Mouse (Mus musculus) limb, embryonic 10.5 days (tissue): Measurements from ENCODE around the gene Ubn1. TPM values are rescaled to one million over a fixed set of nuclear protein-coding genes. Genes with fewer than 3 reads are reported as not detected.

Source experiments
- DNase-seq: peaks from one replicate; pipeline ENCODE4 v3.0.0-alpha.2; 2017; ENCODE audit warnings: low spot score
- H3K27ac ChIP-seq: fragments of 300-500 bp; sonication (generic); 2 replicates; pipeline ENCODE4 v1.5.1; 2016; ENCODE audit warnings: mild to moderate bottlenecking
- H3K27me3 ChIP-seq: fragments of 300-500 bp; sonication (generic); 2 replicates; pipeline ENCODE4 v1.6.1; 2016; ENCODE audit warnings: low read depth, mild to moderate bottlenecking; ENCODE audit not compliant: poor library complexity, severe bottlenecking
- H3K36me3 ChIP-seq: fragments of 300-500 bp; sonication (generic); 2 replicates; pipeline ENCODE4 v1.6.1; 2016; ENCODE audit warnings: mild to moderate bottlenecking, moderate library complexity
- H3K4me1 ChIP-seq: fragments of 300-500 bp; sonication (generic); 2 replicates; pipeline ENCODE4 v1.6.1; 2016
- H3K4me3 ChIP-seq: fragments of 300-500 bp; sonication (generic); 2 replicates; pipeline ENCODE4 v1.5.1; 2016; ENCODE audit warnings: mild to moderate bottlenecking, moderate library complexity
- H3K9me3 ChIP-seq: fragments of 300-500 bp; sonication (generic); replicated peaks from 2 replicates; pipeline ENCODE4 v1.6.1; 2016; ENCODE audit warnings: mild to moderate bottlenecking
- WGBS: fragments of 180-500 bp; shearing (Covaris S2); methylation state at CpG from one replicate; pipeline ENCODE4 v1.1.7; 2016; 5-methylcytosine and 5-hydroxymethylcytosine counted together
- polyA plus RNA-seq: library from polyadenylated mRNA; unstranded; fragments of >200 nt; fragmentation: Nextera tagmentation; extraction: Ambion mirVana; gene quantifications from 2 replicates; pipeline ENCODE4 v1.2.1, GENCODE M21; 2016

The Ubn1 gene
- polyA plus RNA-seq, 1 experiment from 2014 or later = 22.7 TPM

DNA sequence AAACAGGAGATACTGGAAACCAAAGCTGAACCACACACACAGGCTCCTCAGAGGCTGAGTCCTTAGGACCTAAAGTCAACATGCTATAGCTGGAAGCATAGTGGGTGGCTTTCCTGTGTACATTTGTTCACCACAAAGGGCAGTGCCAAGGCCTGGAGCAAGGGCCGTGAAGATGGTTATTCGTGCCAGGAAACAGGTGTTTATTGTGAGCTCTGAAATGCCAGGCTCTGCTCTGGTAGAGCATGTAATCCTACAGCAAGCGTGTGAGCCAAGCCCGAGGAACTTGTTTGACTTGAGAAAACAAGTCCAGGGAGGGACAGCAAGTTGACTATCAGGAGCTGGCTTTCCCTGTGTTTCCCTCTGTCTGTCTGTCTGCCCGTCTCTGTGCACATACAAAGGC, 43.4 kb downstream of the Ubn1 start:
- H3K9me3 ChIP-seq = no peaks in the 10 kb centered on the region
- H3K4me3 ChIP-seq = no peak overlapping the region
- H3K27ac ChIP-seq = no peak overlapping the region
- DNase-seq = no peak
- H3K4me1 ChIP-seq = no peaks in the 10 kb centered on the region
- no peaks in the 10 kb centered on the region for H3K27me3 ChIP-seq
- H3K36me3 ChIP-seq = peaks cover 1% of the 10 kb centered on the region; the same call in 1 of the 2 replicates
- 93% methylated on average over 5 of the region's 5 CpGs for WGBS

DNA sequence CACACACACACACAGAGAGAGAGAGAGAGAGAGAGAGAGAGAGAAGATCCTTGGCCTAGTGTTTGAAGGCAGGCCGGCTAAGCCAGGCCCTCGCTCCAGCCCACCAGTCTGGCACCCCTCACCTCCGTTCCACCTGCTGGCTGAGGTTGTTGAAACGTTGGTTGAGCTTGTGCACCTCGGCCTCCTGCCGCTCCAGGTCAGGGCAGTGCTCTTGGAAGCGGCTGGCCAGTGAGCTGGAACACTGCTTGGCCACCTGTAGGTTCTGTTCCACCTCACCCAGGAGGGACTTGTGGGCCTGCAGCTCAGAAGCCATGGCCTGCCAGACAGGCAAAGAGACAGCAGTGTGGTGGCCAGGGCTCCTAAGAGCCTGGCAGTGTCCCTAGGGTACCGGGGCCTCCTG, 46.6 kb downstream of the Ubn1 start:
- Histone ChIP-seq H3K36me3 (no peaks in the 10 kb centered on the region), H3K27me3 (no peaks in the 10 kb centered on the region), H3K27ac (no peak overlapping the region), H3K4me3 (no peak overlapping the region), H3K9me3 (no peaks in the 10 kb centered on the region), H3K4me1 (no peaks in the 10 kb centered on the region)
- DNase-seq = no peak
- 89% methylated on average over 8 of the region's 8 CpGs for WGBS

- H3K4me1 ChIP-seq = no peaks in the 10 kb centered on the region
- no peaks in the 10 kb centered on the region for H3K9me3 ChIP-seq
- WGBS = 87% methylated on average over 6 of the region's 6 CpGs
These were observed 51.1 kb downstream of the Ubn1 start for GRCm38 (mm10) chr16:5101000-5101399.

DNA sequence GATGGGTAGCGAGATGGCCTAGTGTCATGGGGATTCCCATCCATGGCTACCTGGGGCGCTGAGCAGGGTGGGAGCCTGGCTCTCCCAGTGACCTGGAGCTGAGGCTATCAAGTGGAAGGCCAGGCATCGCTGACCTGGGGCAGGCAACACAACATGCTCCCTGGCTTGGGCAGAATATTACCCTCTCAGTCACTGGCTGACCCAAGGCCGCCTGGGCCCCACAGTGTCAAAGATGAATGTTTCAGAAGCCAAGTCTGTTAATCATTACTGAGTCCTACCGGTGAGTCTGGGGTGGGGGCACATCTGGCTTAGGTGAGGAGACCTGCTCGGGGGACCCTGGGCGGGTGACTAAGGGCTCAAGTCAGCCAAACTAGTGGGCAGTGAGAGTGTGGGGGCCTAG, 60.0 kb downstream of the Ubn1 start:
- Histone ChIP-seq H3K9me3 (0 out of 2 replicates have a peak, but pooled peaks cover 2% of the 10 kb centered on the region), H3K4me1 (peaks cover 8% of the 10 kb centered on the region), H3K4me3 (no peak overlapping the region), H3K36me3 (no peaks in the 10 kb centered on the region), H3K27ac (no peak overlapping the region), H3K27me3 (no peaks in the 10 kb centered on the region)
- DNase-seq = no peak
- 57% methylated on average over 7 of the region's 7 CpGs for whole genome bisulfite sequencing

More at GRCm38 (mm10) chr16:5101000-5101399, 51.1 kb downstream of the Ubn1 start:
- H3K36me3 ChIP-seq = no peaks in the 10 kb centered on the region
- no peaks in the 10 kb centered on the region for H3K27me3 ChIP-seq
- no peak for DNase-seq
- H3K27ac ChIP-seq = no peak overlapping the region
- no peak overlapping the region for H3K4me3 ChIP-seq

- H3K36me3 ChIP-seq = no peaks in the 10 kb centered on the region
- 0 out of 2 replicates have a peak, but pooled peaks cover 2% of the 10 kb centered on the region for H3K9me3 ChIP-seq
- 84% methylated on average over 3 of the region's 3 CpGs for WGBS
- no peak overlapping the region for H3K27ac ChIP-seq
- H3K4me1 ChIP-seq = peaks cover 8% of the 10 kb centered on the region
- DNase-seq = no peak
- no peak overlapping the region for H3K4me3 ChIP-seq
- H3K27me3 ChIP-seq = no peaks in the 10 kb centered on the region
These were observed 61.2 kb downstream of the Ubn1 start for GRCm38 (mm10) chr16:5111021-5111420.

- H3K27ac ChIP-seq = no peak overlapping the region
- no peaks in the 10 kb centered on the region for H3K27me3 ChIP-seq
- WGBS = 76% methylated on average over 4 of the region's 4 CpGs
- H3K4me3 ChIP-seq = no peak overlapping the region
- 0 out of 2 replicates have a peak, but pooled peaks cover 2% of the 10 kb centered on the region for H3K9me3 ChIP-seq
- H3K36me3 ChIP-seq = no peaks in the 10 kb centered on the region
- no peak for DNase-seq
- peaks cover 8% of the 10 kb centered on the region for H3K4me1 ChIP-seq
These were observed 63.2 kb downstream of the Ubn1 start for GRCm38 (mm10) chr16:5113002-5113550.

DNA sequence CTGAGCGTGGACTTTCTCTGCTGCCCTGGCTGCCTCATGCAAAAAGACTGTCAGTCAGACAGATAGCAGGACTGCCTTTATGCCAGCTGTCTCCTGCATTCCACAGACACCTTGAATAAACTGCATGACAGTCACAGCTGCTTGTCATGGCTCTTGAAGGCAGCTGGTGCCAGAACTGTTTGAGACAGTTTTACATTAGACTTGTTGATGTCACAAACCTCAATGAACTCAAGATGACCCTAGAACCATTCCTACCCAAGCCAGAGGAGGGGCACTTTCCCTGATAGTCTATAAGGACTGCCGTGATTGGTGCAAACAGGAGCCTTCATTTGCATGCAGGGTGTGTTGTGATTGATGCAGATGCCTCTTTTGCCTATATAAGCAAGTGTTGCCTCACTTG, 63.7 kb downstream of the Ubn1 start:
- Histone ChIP-seq H3K27ac (no peak overlapping the region), H3K27me3 (no peaks in the 10 kb centered on the region), H3K4me1 (peaks cover 8% of the 10 kb centered on the region), H3K9me3 (no peaks in the 10 kb centered on the region), H3K36me3 (no peaks in the 10 kb centered on the region), H3K4me3 (no peak overlapping the region)
- WGBS = 74% methylated on average over 2 of the region's 2 CpGs
- no peak for DNase-seq

DNA sequence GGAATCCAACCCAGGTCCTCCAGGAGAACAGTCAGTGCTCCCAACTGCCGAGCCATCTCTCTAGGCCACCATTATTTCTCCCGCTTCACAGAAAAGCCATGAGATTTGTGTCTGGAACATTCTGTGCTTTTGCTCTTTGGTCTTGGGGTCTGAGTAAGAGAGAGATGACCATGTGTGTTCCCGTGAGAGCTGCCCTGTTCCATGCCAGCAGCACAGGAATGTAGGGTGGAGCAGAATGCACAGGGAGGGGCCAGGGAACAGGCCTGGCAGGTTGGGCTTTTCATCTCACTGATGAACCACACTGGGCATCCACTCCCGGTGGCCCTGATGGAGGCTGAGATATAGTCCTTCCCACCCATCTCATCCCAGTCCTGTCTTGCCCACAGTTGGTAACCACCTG, 69.5 kb downstream of the Ubn1 start:
- H3K27me3 ChIP-seq = peaks cover 32% of the 10 kb centered on the region
- WGBS = 81% methylated on average over 4 of the region's 4 CpGs
- H3K4me1 ChIP-seq = no peaks in the 10 kb centered on the region
- no peak overlapping the region for H3K27ac ChIP-seq
- DNase-seq = no peak
- H3K4me3 ChIP-seq = no peak overlapping the region
- no peaks in the 10 kb centered on the region for H3K9me3 ChIP-seq
- H3K36me3 ChIP-seq = no peaks in the 10 kb centered on the region

DNA sequence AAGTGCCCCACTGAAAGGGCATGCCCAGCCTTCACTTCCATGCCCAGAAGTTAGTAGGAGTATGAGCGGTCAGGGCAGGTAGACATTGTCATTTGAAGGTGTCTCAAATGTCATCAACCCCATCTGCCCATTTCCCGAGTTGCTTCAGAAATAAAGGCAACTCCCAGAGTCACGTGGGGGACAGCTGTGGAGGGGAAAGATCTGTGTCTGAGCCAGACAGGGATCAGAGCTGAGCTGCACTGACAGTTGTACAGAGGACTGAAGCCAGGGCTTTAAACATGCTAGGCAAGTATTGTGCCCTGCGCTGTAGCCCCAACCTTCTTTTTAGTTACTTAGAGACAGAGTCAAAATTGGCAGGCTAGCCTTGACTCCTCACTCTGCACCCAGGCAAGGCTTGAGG, 70.0 kb downstream of the Ubn1 start:
- 82% methylated on average over 4 of the region's 4 CpGs for WGBS

DNA sequence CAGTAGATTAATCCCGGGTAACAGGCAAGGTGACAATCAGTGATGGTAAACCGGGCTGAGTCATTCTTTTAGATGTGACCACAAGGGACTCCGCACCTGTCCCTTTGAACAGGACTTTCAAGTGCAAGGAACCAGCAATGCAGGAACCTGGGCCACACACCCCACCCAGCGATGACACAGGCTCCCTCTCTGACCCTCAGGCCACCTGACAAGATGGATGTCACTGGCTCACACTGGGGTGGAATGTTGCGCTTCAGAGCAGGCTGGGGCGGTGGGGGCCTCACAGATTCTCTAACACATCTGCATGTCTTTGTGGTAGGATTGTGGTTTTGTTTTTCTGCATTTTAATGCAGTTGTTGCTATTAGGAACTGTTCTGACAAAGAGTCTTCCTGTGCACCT, 73.6 kb downstream of the Ubn1 start:
- Histone ChIP-seq H3K27me3 (peaks cover 51% of the 10 kb centered on the region), H3K4me1 (no peaks in the 10 kb centered on the region), H3K27ac (no peak overlapping the region), H3K4me3 (no peak overlapping the region), H3K36me3 (no peaks in the 10 kb centered on the region), H3K9me3 (no peaks in the 10 kb centered on the region)
- DNase-seq = no peak
- WGBS = 54% methylated on average over 6 of the region's 6 CpGs

More for the DNA sequence above, 70.0 kb downstream of the Ubn1 start:
- peaks cover 32% of the 10 kb centered on the region for H3K27me3 ChIP-seq
- no peak for DNase-seq
- no peak overlapping the region for H3K27ac ChIP-seq
- no peaks in the 10 kb centered on the region for H3K36me3 ChIP-seq
- no peak overlapping the region for H3K4me3 ChIP-seq
- no peaks in the 10 kb centered on the region for H3K4me1 ChIP-seq
- H3K9me3 ChIP-seq = no peaks in the 10 kb centered on the region

DNA sequence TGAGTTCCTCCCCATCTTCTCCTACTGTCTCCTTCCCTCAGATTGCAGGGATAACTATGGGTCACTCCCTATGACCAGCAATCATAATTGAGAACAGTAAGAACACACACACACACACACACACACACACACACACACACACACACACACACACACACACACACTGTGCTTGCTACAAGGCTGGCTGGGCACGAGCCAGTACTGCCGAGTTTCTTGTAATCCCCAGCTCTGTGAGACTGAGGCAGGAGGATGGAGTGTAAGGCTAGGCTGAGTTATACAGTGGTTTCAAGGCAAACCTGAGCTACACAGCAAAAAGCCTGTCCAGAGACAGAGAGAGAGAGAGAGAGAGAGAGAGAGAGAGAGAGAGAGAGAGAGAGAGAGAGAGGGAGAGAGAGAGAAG, 80.3 kb downstream of the Ubn1 start:
- Histone ChIP-seq H3K9me3 (no peaks in the 10 kb centered on the region), H3K4me1 (peaks cover 14% of the 10 kb centered on the region), H3K4me3 (no peak overlapping the region), H3K36me3 (no peaks in the 10 kb centered on the region), H3K27ac (no peak overlapping the region), H3K27me3 (peaks cover 83% of the 10 kb centered on the region)
- WGBS = 45% methylated on average over 2 of the region's 2 CpGs
- no peak for DNase-seq

DNA sequence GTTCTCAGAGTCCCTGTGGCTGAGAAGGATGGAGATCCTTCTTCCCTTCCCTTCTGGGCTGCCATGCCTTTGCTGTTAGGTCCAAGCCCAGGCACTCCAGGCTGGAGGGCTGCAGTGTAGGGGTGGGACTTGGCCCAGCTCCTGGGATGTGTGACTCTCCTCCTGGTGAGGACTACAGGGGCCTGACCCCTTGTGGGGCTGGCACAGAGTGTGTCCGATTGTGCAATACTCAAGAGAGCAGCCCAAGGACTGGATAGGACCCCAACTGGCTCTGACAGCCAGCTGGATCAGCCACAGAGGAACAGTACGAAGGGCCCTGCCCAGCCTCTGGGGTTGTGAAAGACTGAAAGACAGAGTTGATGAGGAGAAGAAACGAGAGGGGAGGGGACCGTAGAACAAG, 80.9 kb downstream of the Ubn1 start:
- no peaks in the 10 kb centered on the region for H3K36me3 ChIP-seq
- peaks cover 89% of the 10 kb centered on the region for H3K27me3 ChIP-seq
- no peak overlapping the region for H3K4me3 ChIP-seq
- no peaks in the 10 kb centered on the region for H3K9me3 ChIP-seq
- WGBS = 20% methylated on average over 4 of the region's 4 CpGs
- H3K27ac ChIP-seq = no peak overlapping the region
- DNase-seq = no peak
- peaks cover 14% of the 10 kb centered on the region for H3K4me1 ChIP-seq

GRCm38 (mm10) chr16:5131251-5131922, 81.5 kb downstream of the Ubn1 start:
- 3% methylated on average over 25 of the region's 25 CpGs for WGBS
- no peak for DNase-seq
- no peaks in the 10 kb centered on the region for H3K9me3 ChIP-seq
- peaks cover 86% of the 10 kb centered on the region for H3K27me3 ChIP-seq
- H3K36me3 ChIP-seq = no peaks in the 10 kb centered on the region
- H3K27ac ChIP-seq = no peak overlapping the region
- H3K4me3 ChIP-seq = peak overlapping the region; percentile 52
- H3K4me1 ChIP-seq = peaks cover 14% of the 10 kb centered on the region
